Mouse (Mus musculus): ENCODE measurements around the gene Rreb1.

Gene Rreb1

GRCm38 (mm10) chr13:37969988-37970387, 191.8 kb downstream of the Rreb1 start:
- no peak for DNase-seq (ENCODE audit: extremely low spot score, low spot score)

DNA sequence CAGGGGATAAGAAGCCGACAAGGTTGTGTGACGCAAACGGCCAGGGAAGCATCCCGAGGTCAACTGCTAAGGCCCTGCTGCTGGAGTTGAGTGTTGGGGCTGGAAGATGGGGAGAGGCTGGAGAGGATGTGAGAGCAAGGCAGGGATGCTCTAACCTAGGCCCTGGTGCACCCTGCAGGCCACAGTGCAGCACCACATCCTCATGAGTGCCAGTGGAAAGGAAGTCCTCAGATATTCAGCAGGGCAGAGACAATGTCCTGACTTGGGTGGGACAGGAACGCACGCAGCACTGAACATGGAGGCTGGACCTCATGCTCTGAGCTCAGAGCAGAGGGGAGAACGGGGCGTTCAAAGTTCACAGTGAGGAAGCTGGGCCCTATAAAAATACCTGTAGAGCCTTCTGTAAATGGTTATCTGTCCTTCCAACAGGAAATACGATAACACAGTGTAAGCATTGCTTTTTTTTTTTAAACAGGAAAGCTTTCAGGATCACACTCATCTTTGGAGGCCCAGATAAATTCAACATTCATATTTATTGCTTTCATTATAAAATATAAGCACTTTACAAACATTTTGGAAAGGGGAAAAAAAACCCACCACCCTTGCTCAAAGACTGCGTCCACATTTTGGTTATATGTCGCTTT, 192.8 kb downstream of the Rreb1 start:
- no peak for DNase-seq (ENCODE audit: extremely low spot score, low spot score)

DNA sequence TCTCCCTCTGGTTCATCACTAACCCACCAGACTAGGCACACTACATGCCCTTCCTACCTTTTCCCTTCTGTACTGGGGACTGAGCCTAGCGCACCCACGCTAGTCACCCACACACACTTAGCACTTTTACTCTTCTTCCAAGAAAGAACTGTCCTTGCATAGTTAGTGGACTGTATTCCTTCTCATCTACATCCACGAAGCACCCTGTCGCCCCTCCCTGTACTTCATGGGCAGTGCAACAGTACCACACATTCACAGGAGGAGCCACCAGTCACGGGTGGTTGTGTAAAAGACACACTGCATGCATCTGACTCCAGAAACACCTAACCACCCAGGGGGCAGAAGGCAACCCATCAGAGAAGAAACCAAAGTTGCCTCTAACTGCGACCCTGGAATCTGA, 195.8 kb downstream of the Rreb1 start:
- no peak for DNase-seq (ENCODE audit: extremely low spot score, low spot score)

- DNase-seq (ENCODE audit: extremely low spot score, low spot score) = no peak
These were observed 196.5 kb downstream of the Rreb1 start for GRCm38 (mm10) chr13:37974731-37975130.

DNA sequence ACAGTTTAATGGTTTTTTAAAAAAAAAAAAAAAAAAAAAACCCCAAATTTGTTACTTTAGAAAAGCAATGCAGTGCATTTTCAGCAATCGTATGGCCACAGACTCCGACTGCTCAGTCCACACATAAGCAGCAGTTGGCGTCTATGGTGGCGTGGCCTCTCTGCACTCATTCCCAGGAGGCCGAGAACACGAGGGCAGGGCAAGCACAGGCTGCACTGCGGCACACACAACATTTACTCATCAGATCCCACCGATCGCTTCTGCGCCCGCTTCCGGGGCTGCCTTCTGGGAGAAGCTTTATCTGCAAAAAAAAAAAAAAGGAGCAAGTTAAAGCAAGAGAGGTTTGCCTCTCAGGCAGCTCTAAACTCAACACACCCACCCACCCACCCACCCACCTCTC, 201.3 kb downstream of the Rreb1 start:
- no peak for DNase-seq (ENCODE audit: extremely low spot score, low spot score)

DNA sequence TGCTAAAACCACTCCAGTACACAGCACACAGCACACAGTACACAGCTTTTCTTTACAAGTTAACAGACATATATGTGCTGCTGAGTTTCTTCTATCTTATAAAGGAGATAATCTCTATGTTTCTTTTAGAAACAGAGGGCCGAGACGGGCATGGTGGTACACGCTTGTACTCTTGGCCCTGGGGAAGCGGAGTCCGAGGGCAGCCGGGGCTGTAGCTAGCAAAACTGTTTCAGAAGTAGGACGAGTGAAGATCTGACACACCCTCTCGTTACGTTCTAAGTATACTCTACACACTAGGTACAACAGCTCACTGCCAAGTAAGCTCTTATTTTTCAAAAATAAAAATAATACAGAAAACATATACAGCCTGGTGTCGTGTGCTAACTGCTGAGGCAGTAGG, 202.1 kb downstream of the Rreb1 start:
- no peak for DNase-seq (ENCODE audit: extremely low spot score, low spot score)

GRCm38 (mm10) chr13:37981063-37981462, 202.9 kb downstream of the Rreb1 start:
- no peak for DNase-seq (ENCODE audit: extremely low spot score, low spot score)

- DNase-seq (ENCODE audit: extremely low spot score, low spot score) = no peak
These were observed 208.0 kb downstream of the Rreb1 start for GRCm38 (mm10) chr13:37986166-37986565.

DNA sequence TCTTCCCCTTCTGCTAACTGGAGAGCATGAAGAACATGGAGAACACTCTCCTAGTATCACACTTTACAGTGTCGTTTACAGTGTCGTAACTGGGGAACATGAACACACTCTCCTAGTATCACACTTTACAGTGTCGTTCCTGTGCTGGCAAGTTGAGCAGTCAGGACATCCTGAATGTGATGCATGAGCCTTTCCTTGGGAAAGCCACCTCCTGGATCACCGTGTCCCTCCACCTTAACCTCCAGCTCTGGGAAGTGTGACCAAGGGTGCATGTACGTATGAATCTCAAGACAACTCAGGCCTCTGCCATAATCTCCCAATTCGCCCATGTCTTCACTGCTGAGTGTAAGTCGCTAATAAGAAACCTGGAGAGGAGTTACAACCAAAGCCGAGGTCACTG, 211.5 kb downstream of the Rreb1 start:
- DNase-seq (ENCODE audit: extremely low spot score, low spot score) = no peak

DNA sequence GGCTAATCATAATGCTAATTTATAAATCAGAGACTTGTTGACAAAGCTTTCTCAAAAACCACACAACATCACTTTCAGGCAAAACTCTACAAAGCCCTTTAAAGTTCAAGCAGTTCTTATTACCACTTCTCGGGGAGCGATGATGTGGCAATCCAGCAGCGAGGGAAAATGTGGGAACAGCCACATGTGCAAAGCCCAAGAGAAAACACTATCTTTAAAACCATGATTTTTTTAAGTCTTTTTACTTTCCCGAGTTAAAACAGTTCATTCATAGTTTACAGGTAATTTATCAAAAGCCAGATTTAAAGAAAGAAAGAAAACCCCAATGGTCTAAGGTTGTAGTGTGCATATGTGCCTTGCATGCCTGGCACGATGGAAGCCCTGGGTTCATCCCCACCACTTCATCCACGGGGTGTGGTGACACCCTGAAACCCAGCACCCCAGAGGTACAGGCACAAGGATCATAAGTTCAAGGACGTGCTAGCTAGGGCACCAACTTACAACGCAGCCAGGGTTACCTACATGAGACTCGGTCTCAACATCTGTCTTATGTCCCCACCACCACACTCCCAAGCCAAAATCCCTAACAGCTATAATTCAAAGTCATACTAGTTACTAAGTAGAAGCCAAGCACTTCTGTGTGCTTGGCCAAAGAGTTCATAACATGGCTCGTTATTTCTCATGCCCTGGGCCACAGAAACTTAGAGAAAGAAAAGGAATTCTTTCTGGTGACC, 214.6 kb downstream of the Rreb1 start:
- DNase-seq (ENCODE audit: extremely low spot score, low spot score) = no peak

- no peak for DNase-seq (ENCODE audit: extremely low spot score, low spot score)
These were observed 215.1 kb downstream of the Rreb1 start for GRCm38 (mm10) chr13:37993376-37993703.

DNA sequence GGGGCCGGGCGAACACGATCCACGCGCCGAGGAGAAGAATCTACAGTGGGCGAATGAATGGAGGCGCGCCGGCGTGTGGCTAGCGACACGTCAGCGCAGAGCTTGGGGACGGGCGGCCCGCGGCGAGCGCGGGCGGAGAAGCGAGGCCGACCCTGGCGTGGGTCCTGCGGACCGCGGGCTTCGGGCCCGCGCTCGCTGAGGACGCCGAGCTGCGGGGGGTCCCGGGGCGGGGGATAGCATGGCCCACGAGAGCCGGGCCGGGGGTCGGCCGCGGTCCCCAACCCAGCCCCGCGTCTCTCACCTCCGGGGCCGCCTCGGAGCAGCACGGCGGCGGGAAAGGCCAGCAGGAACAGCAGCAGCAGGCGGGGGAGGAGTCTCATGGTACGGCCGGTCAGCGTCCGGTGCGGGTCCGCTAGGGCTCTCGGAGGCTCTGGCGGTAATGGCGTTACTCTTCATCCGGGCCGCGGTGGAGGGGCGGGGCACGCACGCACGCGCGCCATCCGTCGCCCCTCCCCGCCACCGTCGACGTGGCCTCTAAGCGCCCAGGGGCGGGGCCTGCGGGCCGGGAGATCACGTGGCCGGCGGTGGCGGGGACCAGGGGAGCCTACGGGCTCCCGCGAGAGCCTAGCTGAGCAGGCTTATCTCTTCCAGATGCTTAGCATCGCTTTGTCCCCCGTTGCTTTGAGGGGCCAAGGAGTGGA, 215.7 kb downstream of the Rreb1 start, which contains the start of gene Ssr1:
Ssr1 (minus strand) TSS at position 514 of the 701 bp plus-strand sequence.
- DNase-seq (ENCODE audit: extremely low spot score, low spot score) = peak; percentile 93

GRCm38 (mm10) chr13:37994405-37994749, 216.2 kb downstream of the Rreb1 start:
- no peak for DNase-seq (ENCODE audit: extremely low spot score, low spot score)

- DNase-seq (ENCODE audit: extremely low spot score, low spot score) = no peak
These were observed 221.5 kb downstream of the Rreb1 start for GRCm38 (mm10) chr13:37999713-38000112.
